Comparison of ENCODE assay signal across 9 mouse cellular contexts in genomic region chr19:57039258-57039657, GRCm38 (mm10). TPM values are rescaled to one million over a fixed set of nuclear protein-coding genes. Genes with fewer than 3 reads are reported as not detected.
DNase-seq lines count a peak whose midpoint lies in the region; ATAC-seq and TF ChIP-seq lines count a peak whose summit lies in the region.
"Had no signal": no experiment of that assay in that cellular context is flagged by ENCODE, and none has a peak within 500 bp of the region (broad histone marks: within the 10 kb centered on the region; RNA-seq: fewer than 3 reads in every experiment).

No protein-coding gene starts in this region.

- no peaks in the 10 kb centered on the region for H3K27me3 ChIP-seq in intestine, postnatal 0 days (replicated peaks; ENCODE audit: control insufficient read depth, insufficient read depth, low read length)
- H3K27me3 ChIP-seq in intestine, embryonic 15.5 days (replicated peaks): no peaks in the 10 kb centered on the region
- H3K27me3 ChIP-seq: embryonic facial prominence, embryonic 15.5 days had no signal

- peaks cover 55% of the 10 kb centered on the region for H3K36me3 ChIP-seq in intestine, postnatal 0 days (ENCODE audit: control insufficient read depth, insufficient read depth)
- no peaks in the 10 kb centered on the region for H3K36me3 ChIP-seq in intestine, embryonic 15.5 days

- no peak overlapping the region for H3K27ac ChIP-seq in intestine, postnatal 0 days (ENCODE audit: low read depth, low read length)
- no peak overlapping the region for H3K27ac ChIP-seq in intestine, embryonic 15.5 days
- H3K27ac ChIP-seq: embryonic facial prominence, embryonic 15.5 days had no signal

- ATAC-seq in intestine, postnatal 0 days: no peak
- ATAC-seq in intestine, embryonic 15.5 days: no peak

- peak; percentile 69 for DNase-seq in 3T3-L1 (ENCODE audit: low read depth, low spot score)
- DNase-seq in CD4-positive helper T cell, adult 2 months (ENCODE audit: low read depth, low spot score): peak; percentile 49
- DNase-seq in forelimb bud, embryonic 11.5 days (ENCODE audit: low read depth, low spot score): peak; percentile 39
- peak; percentile 55 for DNase-seq in thymus, postnatal 4 days
- no peak for DNase-seq in frontal cortex, postnatal 14 days (ENCODE audit: low spot score in 2 of 2)
- DNase-seq in spleen, postnatal 4 days (ENCODE audit: low spot score in 2 of 2): no peak

- TF ChIP-seq CTCF in intestine, postnatal 0 days (IDR thresholded peaks at IDR 0.05; ENCODE audit: low read depth): peak; percentile 74

- WGBS in intestine, postnatal 0 days: 64% methylated on average over 6 of the region's 6 CpGs
- WGBS in intestine, embryonic 15.5 days: 64% methylated on average over 6 of the region's 6 CpGs

- no peak overlapping the region for H3K4me3 ChIP-seq in intestine, postnatal 0 days (ENCODE audit: low read depth, low read length)
- H3K4me3 ChIP-seq in intestine, embryonic 15.5 days (replicated peaks): no peak overlapping the region
- H3K4me3 ChIP-seq: embryonic facial prominence, embryonic 15.5 days had no signal

- no peak overlapping the region for H3K9ac ChIP-seq in intestine, postnatal 0 days (ENCODE audit: low read depth, low read length)
- H3K9ac ChIP-seq in intestine, embryonic 15.5 days: no peak overlapping the region
- H3K9ac ChIP-seq: embryonic facial prominence, embryonic 15.5 days had no signal

- no peak overlapping the region for H3K4me2 ChIP-seq in intestine, postnatal 0 days (replicated peaks; ENCODE audit: low read depth)
- no peak overlapping the region for H3K4me2 ChIP-seq in intestine, embryonic 15.5 days (replicated peaks)
- H3K4me2 ChIP-seq: embryonic facial prominence, embryonic 15.5 days had no signal

- no peaks in the 10 kb centered on the region for H3K4me1 ChIP-seq in intestine, postnatal 0 days (replicated peaks; ENCODE audit: control insufficient read depth, insufficient read depth, low read length)
- no peaks in the 10 kb centered on the region for H3K4me1 ChIP-seq in intestine, embryonic 15.5 days (replicated peaks)

- no peaks in the 10 kb centered on the region for H3K9me3 ChIP-seq in intestine, postnatal 0 days (ENCODE audit: control insufficient read depth)
- no peaks in the 10 kb centered on the region for H3K9me3 ChIP-seq in intestine, embryonic 15.5 days
- H3K9me3 ChIP-seq: embryonic facial prominence, embryonic 15.5 days had no signal

RNA-seq across cellular contexts. Expression of gene Afap1l2, which starts 31.2 kb away (rescaled TPM):
- polyA plus RNA-seq in intestine, postnatal 0 days (2015; fragmentation: Nextera tagmentation; extraction: Ambion mirVana): 7.1 TPM in 2 replicates
- 18.3 and 18.4 TPM in 2 replicates for polyA plus RNA-seq in intestine, embryonic 15.5 days (2015; fragmentation: Nextera tagmentation; extraction: Ambion mirVana)

Comparison
In these comparisons a context has a peak if more than half of its experiments do, and no peak if none do; other contexts are left out.
1. DNase-seq: peak in 3T3-L1 (single experiment), CD4-positive helper T cell, adult 2 months (single experiment), forelimb bud, embryonic 11.5 days (single experiment) and thymus, postnatal 4 days (single experiment); none in frontal cortex, postnatal 14 days (0 of 2) and spleen, postnatal 4 days (0 of 2).